In the genomic region with DNA sequence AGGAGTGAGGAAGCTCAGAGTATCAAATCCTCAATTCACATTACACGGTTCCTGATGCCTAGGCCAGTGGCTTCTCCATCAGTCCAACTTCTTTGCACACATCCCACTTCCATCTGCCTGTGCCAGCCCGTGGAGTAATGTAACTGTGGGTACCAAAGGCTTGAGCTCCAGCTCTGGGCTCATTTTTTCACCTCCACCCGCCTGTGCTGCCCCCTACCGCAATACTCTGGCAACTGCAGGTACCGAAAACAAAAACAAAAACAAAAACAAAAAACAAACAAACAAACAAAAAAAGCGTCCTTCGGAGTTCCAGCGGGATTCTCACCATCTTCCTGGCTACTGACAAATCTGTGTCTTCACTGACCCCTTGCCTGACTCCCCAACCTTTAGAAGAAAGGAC, we compare ENCODE assay signal across 25 mouse cellular contexts. TPM values are rescaled to one million over a fixed set of nuclear protein-coding genes. Genes with fewer than 3 reads are reported as not detected.
DNase-seq lines count a peak whose midpoint lies in the region; ATAC-seq and TF ChIP-seq lines count a peak whose summit lies in the region.
"Had no signal": no experiment of that assay in that cellular context is flagged by ENCODE, and none has a peak within 500 bp of the region (broad histone marks: within the 10 kb centered on the region; RNA-seq: fewer than 3 reads in every experiment).

No protein-coding gene starts in this region.

- WGBS in cerebellum, adult 2 months, result 77% methylated on average over 8 of the region's 8 CpGs
- 85% methylated on average over 8 of the region's 8 CpGs for WGBS in kidney, postnatal 0 days
- 82% methylated on average over 8 of the region's 8 CpGs for WGBS in kidney, embryonic 14.5 days
- WGBS in midbrain, postnatal 0 days, result 83% methylated on average over 8 of the region's 8 CpGs
- 76% methylated on average over 8 of the region's 8 CpGs for WGBS in midbrain, embryonic 11.5 days

- no peaks in the 10 kb centered on the region for H3K9me3 ChIP-seq in kidney, postnatal 0 days (replicated peaks; ENCODE audit: low read length)
- H3K9me3 ChIP-seq in kidney, embryonic 14.5 days (ENCODE audit: control insufficient read depth, low read length), result no peaks in the 10 kb centered on the region
- no peaks in the 10 kb centered on the region for H3K9me3 ChIP-seq in midbrain, postnatal 0 days (ENCODE audit: low read length)
- H3K9me3 ChIP-seq in midbrain, embryonic 11.5 days (ENCODE audit: control insufficient read depth, low read length), result no peaks in the 10 kb centered on the region
- H3K9me3 ChIP-seq: embryonic facial prominence, embryonic 12.5 days; G1E; hindbrain, embryonic 15.5 days; limb, embryonic 13.5 days; midbrain, embryonic 12.5 days; neural tube, embryonic 12.5 days had no signal

- 0 out of 2 replicates have a peak, but pooled peaks have one; percentile 13 for TF ChIP-seq CTCF in cerebellum, adult 2 months (IDR thresholded peaks at IDR 0.05; ENCODE audit: borderline replicate concordance, insufficient read depth, low read depth, low read length)
- peak; percentile 27; the same call in 1 of the 2 replicates for TF ChIP-seq CTCF in kidney, postnatal 0 days (IDR thresholded peaks at IDR 0.05; ENCODE audit: low read depth)
- peak; percentile 16; the same call in 1 of the 2 replicates for TF ChIP-seq CTCF in midbrain, postnatal 0 days (IDR thresholded peaks at IDR 0.05)

- H3K4me3 ChIP-seq in cerebellum, adult 2 months (replicated peaks; ENCODE audit: insufficient read depth, low read depth, low read length), result no peak overlapping the region
- H3K4me3 ChIP-seq in kidney, postnatal 0 days (replicated peaks; ENCODE audit: low read depth, low read length), result no peak overlapping the region
- H3K4me3 ChIP-seq in kidney, embryonic 14.5 days (ENCODE audit: low read length), result no peak overlapping the region
- H3K4me3 ChIP-seq in midbrain, postnatal 0 days (ENCODE audit: low read depth, low read length), result no peak overlapping the region
- H3K4me3 ChIP-seq in midbrain, embryonic 11.5 days (ENCODE audit: low read depth, low read length), result no peak overlapping the region
- H3K4me3 ChIP-seq: embryonic facial prominence, embryonic 12.5 days; heart, embryonic 12.5 days; hindbrain, embryonic 15.5 days; limb, embryonic 13.5 days; midbrain, embryonic 12.5 days; neural tube, embryonic 12.5 days had no signal

- no peak for ATAC-seq in kidney, postnatal 0 days (replicated peaks; ENCODE audit: low FRiP score, low read depth)
- no peak for ATAC-seq in kidney, embryonic 14.5 days (ENCODE audit: low FRiP score, low TSS enrichment)
- no peak for ATAC-seq in midbrain, postnatal 0 days (ENCODE audit: low FRiP score)
- no peak for ATAC-seq in midbrain, embryonic 11.5 days (ENCODE audit: low FRiP score)
- ATAC-seq: forebrain, embryonic 14.5 days had no signal

- H3K4me2 ChIP-seq in kidney, postnatal 0 days (ENCODE audit: low read length), result no peak overlapping the region
- H3K4me2 ChIP-seq in kidney, embryonic 14.5 days (replicated peaks; ENCODE audit: low read depth, low read length), result no peak overlapping the region
- H3K4me2 ChIP-seq in midbrain, postnatal 0 days (ENCODE audit: low read depth, low read length, poor library complexity, severe bottlenecking), result no peak overlapping the region
- H3K4me2 ChIP-seq in midbrain, embryonic 11.5 days, result no peak overlapping the region
- H3K4me2 ChIP-seq: embryonic facial prominence, embryonic 12.5 days; heart, embryonic 12.5 days; hindbrain, embryonic 15.5 days; limb, embryonic 13.5 days; midbrain, embryonic 12.5 days; neural tube, embryonic 12.5 days had no signal

- peaks cover 7% of the 10 kb centered on the region for H3K4me1 ChIP-seq in cerebellum, adult 2 months (ENCODE audit: control insufficient read depth, insufficient read depth, low read length)
- H3K4me1 ChIP-seq in kidney, postnatal 0 days (replicated peaks; ENCODE audit: insufficient read depth, low read length), result no peaks in the 10 kb centered on the region
- no peaks in the 10 kb centered on the region for H3K4me1 ChIP-seq in kidney, embryonic 14.5 days (ENCODE audit: control insufficient read depth, insufficient read depth, low read length)
- H3K4me1 ChIP-seq in midbrain, postnatal 0 days (ENCODE audit: insufficient read depth, low read length), result no peaks in the 10 kb centered on the region
- H3K4me1 ChIP-seq in midbrain, embryonic 11.5 days (ENCODE audit: control insufficient read depth, insufficient read depth, low read length), result peaks cover 2% of the 10 kb centered on the region; the same call in 1 of the 2 replicates
- H3K4me1 ChIP-seq: embryonic facial prominence, embryonic 12.5 days; hindbrain, embryonic 15.5 days; limb, embryonic 13.5 days; neural tube, embryonic 12.5 days had no signal

- H3K27me3 ChIP-seq in cerebellum, adult 2 months (ENCODE audit: control insufficient read depth, insufficient read depth, low read length), result no peaks in the 10 kb centered on the region; the same call in 1 of the 2 replicates
- H3K27me3 ChIP-seq in kidney, postnatal 0 days (ENCODE audit: insufficient read depth, low read length), result no peaks in the 10 kb centered on the region
- H3K27me3 ChIP-seq in kidney, embryonic 14.5 days (ENCODE audit: control insufficient read depth, insufficient read depth, low read length), result no peaks in the 10 kb centered on the region
- no peaks in the 10 kb centered on the region for H3K27me3 ChIP-seq in midbrain, postnatal 0 days (ENCODE audit: insufficient read depth, low read length)
- H3K27me3 ChIP-seq in midbrain, embryonic 11.5 days (ENCODE audit: control insufficient read depth, insufficient read depth, low read length), result no peaks in the 10 kb centered on the region
- H3K27me3 ChIP-seq: embryonic facial prominence, embryonic 12.5 days; heart, embryonic 12.5 days; hindbrain, embryonic 15.5 days; limb, embryonic 13.5 days; midbrain, embryonic 12.5 days; neural tube, embryonic 12.5 days had no signal

- no peak for DNase-seq in cerebellum, adult 2 months
- DNase-seq in cerebellum, postnatal 36 days, result no peak
- no peak for DNase-seq in kidney, postnatal 0 days (ENCODE audit: low spot score)
- DNase-seq in midbrain, postnatal 0 days (ENCODE audit: low spot score), result no peak
- no peak for DNase-seq in midbrain, embryonic 11.5 days (ENCODE audit: low spot score, missing footprints)
- DNase-seq in thymus, postnatal 0 days (ENCODE audit: low spot score), result no peak
- no peak for DNase-seq in layer of hippocampus, adult 18-20 months (ENCODE audit: low spot score in 2 of 2)
- DNase-seq: cerebellum, adult 9-11 months; kidney, adult 18-20 months; kidney, postnatal 25 days; layer of hippocampus, adult 9-11 months; lung, adult 2 months; right cerebral cortex, postnatal 4 days; thymus, postnatal 36 days had no signal

- TF ChIP-seq POLR2A in cerebellum, adult 2 months (IDR thresholded peaks at IDR 0.05; ENCODE audit: borderline replicate concordance, insufficient read depth, low read length), result no peak

- H3K36me3 ChIP-seq in kidney, postnatal 0 days (ENCODE audit: insufficient read depth, low read length), result no peaks in the 10 kb centered on the region
- no peaks in the 10 kb centered on the region for H3K36me3 ChIP-seq in kidney, embryonic 14.5 days (ENCODE audit: control insufficient read depth, insufficient read depth, low read length)
- no peaks in the 10 kb centered on the region for H3K36me3 ChIP-seq in midbrain, postnatal 0 days (ENCODE audit: insufficient read depth, low read length)
- H3K36me3 ChIP-seq in midbrain, embryonic 11.5 days (ENCODE audit: control insufficient read depth, insufficient read depth, low read length), result no peaks in the 10 kb centered on the region
- H3K36me3 ChIP-seq: embryonic facial prominence, embryonic 12.5 days; G1E; heart, embryonic 12.5 days; hindbrain, embryonic 15.5 days; limb, embryonic 13.5 days; midbrain, embryonic 12.5 days; neural tube, embryonic 12.5 days had no signal

- H3K27ac ChIP-seq in cerebellum, adult 2 months (ENCODE audit: insufficient read depth, low read length), result no peak overlapping the region
- no peak overlapping the region for H3K27ac ChIP-seq in kidney, postnatal 0 days
- no peak overlapping the region for H3K27ac ChIP-seq in kidney, embryonic 14.5 days (ENCODE audit: low read depth, low read length)
- H3K27ac ChIP-seq in midbrain, postnatal 0 days (ENCODE audit: low read depth, low read length), result no peak overlapping the region
- H3K27ac ChIP-seq in midbrain, embryonic 11.5 days (ENCODE audit: low read depth, low read length), result no peak overlapping the region
- H3K27ac ChIP-seq: embryonic facial prominence, embryonic 12.5 days; hindbrain, embryonic 15.5 days; limb, embryonic 13.5 days; macrophage; midbrain, embryonic 12.5 days; neural tube, embryonic 12.5 days; stomach, postnatal 0 days had no signal

- H3K9ac ChIP-seq in kidney, postnatal 0 days (ENCODE audit: low read depth, low read length), result no peak overlapping the region
- no peak overlapping the region for H3K9ac ChIP-seq in kidney, embryonic 14.5 days (ENCODE audit: low read depth, low read length)
- no peak overlapping the region for H3K9ac ChIP-seq in midbrain, postnatal 0 days (replicated peaks; ENCODE audit: low read length, poor library complexity, severe bottlenecking)
- H3K9ac ChIP-seq in midbrain, embryonic 11.5 days (ENCODE audit: low read length), result no peak overlapping the region
- H3K9ac ChIP-seq: embryonic facial prominence, embryonic 12.5 days; heart, embryonic 12.5 days; hindbrain, embryonic 15.5 days; limb, embryonic 13.5 days; midbrain, embryonic 12.5 days; neural tube, embryonic 12.5 days had no signal

RNA-seq across cellular contexts. Expression of gene Morf4l1, which starts 20.9 kb away (rescaled TPM):
- polyA plus RNA-seq in cerebellum, adult 2 months (2012; rRNA removed), result 468 and 520 TPM in 2 replicates
- polyA plus RNA-seq in kidney, postnatal 0 days (2015; fragmentation: Nextera tagmentation; extraction: Ambion mirVana), result 412 and 452 TPM in 2 replicates
- polyA plus RNA-seq in kidney, embryonic 14.5 days (2014; fragmentation: Nextera tagmentation; extraction: Ambion mirVana), result 467 and 551 TPM in 2 replicates
- 241 and 283 TPM in 2 replicates for total RNA-seq in midbrain, postnatal 0 days (2014; rRNA removed)
- polyA plus RNA-seq in midbrain, postnatal 0 days (2015; fragmentation: Nextera tagmentation; extraction: Ambion mirVana), result 652 and 688 TPM in 2 replicates
- 573 and 605 TPM in 2 replicates for polyA plus RNA-seq in midbrain, embryonic 11.5 days (2014; fragmentation: Nextera tagmentation; extraction: Ambion mirVana)
- 323 and 332 TPM in 2 replicates for polyA plus RNA-seq in thymus, postnatal 0 days (2015; fragmentation: Nextera tagmentation; extraction: Ambion mirVana)
- total RNA-seq in layer of hippocampus, adult 18-20 months (2021), result 100 to 1,000 TPM; 441 to 446 TPM

RNA-seq across cellular contexts. Expression of gene Adamts7, which starts 27.4 kb away (rescaled TPM):
- polyA plus RNA-seq in cerebellum, adult 2 months (2012; rRNA removed), result 0.34 and 0.49 TPM in 2 replicates
- 11.6 and 12.8 TPM in 2 replicates for polyA plus RNA-seq in kidney, postnatal 0 days (2015; fragmentation: Nextera tagmentation; extraction: Ambion mirVana)
- polyA plus RNA-seq in kidney, embryonic 14.5 days (2014; fragmentation: Nextera tagmentation; extraction: Ambion mirVana), result 10.0 and 10.6 TPM in 2 replicates
- 8.9 and 12.5 TPM in 2 replicates for total RNA-seq in midbrain, postnatal 0 days (2014; rRNA removed)
- 2.5 and 3.1 TPM in 2 replicates for polyA plus RNA-seq in midbrain, postnatal 0 days (2015; fragmentation: Nextera tagmentation; extraction: Ambion mirVana)
- 11.4 and 11.5 TPM in 2 replicates for polyA plus RNA-seq in midbrain, embryonic 11.5 days (2014; fragmentation: Nextera tagmentation; extraction: Ambion mirVana)
- polyA plus RNA-seq in thymus, postnatal 0 days (2015; fragmentation: Nextera tagmentation; extraction: Ambion mirVana), result 0.35 and 0.40 TPM in 2 replicates
- total RNA-seq in layer of hippocampus, adult 18-20 months (2021), result under 1 TPM; 0.32 to 0.36 TPM
- total RNA-seq: G1E had no signal
- polyA plus RNA-seq: G1E, macrophage had no signal
